Mouse (Mus musculus) heart, adult 2 months (tissue): ENCODE data around the gene Stk39.

Source experiments
- CTCF ChIP-seq: fragments of 200-600 bp; IDR thresholded peaks from 2 replicates; pipeline ENCODE4 v1.8.1; 2022; ENCODE audit warnings: antibody characterized with exemption, mild to moderate bottlenecking, moderate library complexity
- EP300 ChIP-seq: fragments of 200-500 bp; IDR thresholded peaks from 2 replicates; pipeline ENCODE4 v1.6.1; 2011; ENCODE audit warnings: low read depth, low read length, control low read depth; ENCODE audit not compliant: insufficient read depth
- POLR2A ChIP-seq: fragments of 200-500 bp; IDR thresholded peaks from 2 replicates; pipeline ENCODE4 v1.6.1; 2011; ENCODE audit warnings: mild to moderate bottlenecking, low read depth, low read length, control low read depth; ENCODE audit not compliant: insufficient read depth

DNA sequence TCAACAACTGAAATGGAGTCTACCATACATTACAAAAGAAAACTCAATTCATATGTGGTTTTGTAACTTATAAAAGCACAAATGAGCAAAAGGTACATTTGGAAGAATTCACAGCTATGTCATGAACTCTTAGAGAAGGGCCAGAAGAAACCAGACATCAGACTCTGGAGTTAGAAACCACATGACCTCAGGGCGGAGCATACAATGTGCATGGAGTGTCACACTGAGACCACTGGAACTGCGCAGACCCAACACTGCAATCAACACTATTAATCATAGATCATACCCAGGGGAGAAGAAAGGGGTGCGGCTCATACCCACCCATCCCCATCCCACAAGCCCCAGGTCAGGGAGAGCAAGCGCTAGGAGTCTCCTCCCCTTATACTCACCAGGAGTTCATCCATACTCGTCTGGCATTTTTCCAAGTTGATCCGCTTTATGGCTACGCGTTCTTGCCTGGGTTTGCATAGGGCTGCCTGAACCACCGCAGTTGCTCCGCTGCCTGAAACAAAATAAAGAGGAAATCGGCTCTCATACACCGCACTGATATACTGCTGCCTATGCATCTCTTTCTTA is 62.3 kb downstream of the Stk39 start:
- TF ChIP-seq EP300 = no peak
- TF ChIP-seq POLR2A = no peak
- TF ChIP-seq CTCF = no peak
